Mouse (Mus musculus) mesoderm, embryonic 11.5 days (tissue): Measurements from ENCODE around the gene Krt23.

ENCODE experiments used
- DNase-seq: peaks from one replicate; pipeline ENCODE4 v3.0.0-alpha.2; 2012; ENCODE audit warnings: low read depth, low spot score

Gene Krt23

DNA sequence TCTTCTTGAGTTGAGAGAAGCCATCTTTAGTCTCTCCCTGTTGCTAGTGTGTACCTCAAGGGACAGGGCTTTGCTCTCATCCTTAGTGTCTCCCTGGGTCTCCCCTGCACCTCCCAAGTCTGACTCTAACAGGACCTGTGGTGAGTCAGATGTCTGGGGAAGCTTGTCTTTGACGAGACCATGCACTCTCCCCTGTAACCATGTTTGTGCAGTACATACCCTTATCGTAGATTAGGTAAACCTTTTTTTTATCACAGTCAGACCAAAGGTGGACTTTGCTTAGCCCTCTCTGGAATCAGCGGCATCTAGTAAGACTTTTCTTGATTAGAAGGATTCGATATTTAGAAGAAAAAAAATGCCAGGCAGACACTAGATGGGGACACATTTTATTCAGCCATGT, 38.9 kb downstream of the Krt23 start:
- no peak for DNase-seq

DNA sequence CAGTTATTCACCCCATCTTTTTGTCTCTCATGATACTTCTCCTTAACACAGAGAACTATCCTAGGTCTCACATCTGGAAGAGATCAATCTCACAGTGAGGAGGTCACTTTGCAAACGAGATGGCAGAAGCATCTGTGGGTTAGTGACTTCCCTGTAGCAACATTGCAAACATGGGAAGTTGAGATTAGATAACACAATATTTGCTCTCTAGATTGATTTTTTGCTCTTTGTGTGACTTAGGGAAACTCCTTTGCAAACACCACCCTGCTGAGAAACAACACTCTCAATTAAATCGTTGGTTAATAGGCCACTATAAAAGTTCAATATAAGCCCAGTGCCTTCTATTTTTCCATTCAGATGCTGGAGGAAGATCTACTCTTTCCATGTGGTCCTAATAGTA, 44.2 kb downstream of the Krt23 start:
- DNase-seq: no peak

DNA sequence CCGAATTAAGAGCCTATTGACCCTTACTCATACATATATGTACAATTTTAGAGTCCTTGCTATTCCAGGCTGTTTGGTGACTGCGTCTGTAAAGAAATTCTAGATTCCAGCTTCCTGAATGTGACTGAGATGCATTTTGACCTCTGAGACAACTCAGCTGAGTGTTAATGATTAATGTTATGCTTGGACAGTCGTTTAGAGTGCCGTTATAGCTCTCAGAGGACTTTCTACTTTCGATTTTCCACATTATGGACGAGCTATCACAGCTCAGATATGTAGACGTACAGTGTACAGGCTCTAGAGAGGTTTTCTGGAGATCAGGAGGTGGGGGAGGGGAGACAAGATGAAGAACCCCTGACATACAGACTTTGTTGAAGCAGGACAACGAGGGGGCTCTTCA, 51.7 kb downstream of the Krt23 start:
- DNase-seq: no peak

DNA sequence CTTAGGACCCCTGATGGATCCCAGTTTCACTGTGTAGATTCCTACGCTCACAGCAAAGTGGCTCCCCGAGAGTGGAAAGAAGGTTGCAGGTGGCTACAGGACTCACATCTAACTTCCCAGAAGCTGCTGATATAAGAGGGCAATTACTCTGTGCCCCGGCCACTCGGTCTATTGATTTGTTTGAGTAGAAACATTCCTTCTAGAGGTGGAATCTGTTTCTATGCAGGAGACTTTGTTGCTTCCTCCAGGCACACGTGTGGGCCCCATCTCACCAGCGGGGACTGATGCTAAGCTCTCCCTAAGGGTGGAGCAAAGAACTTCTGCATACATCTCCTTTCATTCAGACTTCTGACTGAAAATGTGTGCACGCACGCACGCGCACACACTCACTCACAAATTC, 53.5 kb downstream of the Krt23 start:
- no peak for DNase-seq

DNA sequence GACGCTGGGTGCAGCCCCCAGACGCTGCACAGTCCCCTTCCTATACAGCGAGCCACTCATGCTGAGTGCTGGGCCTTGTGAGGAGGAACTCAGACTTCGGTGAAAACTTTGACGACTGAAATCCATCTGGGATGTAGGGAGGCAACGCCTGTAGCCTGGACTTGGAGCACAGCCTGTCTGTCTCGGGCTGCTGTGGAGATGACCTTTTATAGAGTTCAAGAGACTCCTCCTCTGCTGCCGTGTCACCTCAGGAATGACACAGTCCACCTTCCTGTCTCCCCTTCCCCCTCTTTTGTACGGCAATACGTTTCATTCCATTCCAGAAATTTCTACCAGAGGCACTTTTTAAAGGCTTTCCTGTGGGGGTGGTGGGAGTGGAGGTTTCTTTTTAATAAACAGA, 55.0 kb downstream of the Krt23 start, which contains the start of gene Krt20:
TSS of gene Krt20 (minus strand) at position 179 of the 400 bp plus-strand sequence.
- no peak for DNase-seq

DNA sequence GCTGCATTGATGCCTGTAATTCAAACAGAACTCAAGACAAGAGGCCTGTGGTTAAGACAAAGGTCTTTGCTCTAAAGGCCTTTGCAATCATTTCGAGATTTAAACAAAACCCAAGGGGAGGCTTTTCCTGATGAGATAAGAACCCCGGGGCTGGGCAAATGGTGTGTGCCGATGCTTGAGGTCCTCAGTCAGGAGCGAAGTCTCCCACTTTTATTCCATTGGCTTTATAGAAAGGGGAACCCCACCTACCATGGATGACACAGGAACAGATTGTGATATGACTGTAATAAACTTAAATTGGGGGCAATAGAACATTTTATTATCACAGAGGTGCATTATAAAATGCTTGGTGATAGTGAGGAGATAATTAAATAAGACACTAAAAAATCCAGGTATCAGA, 56.3 kb downstream of the Krt23 start:
- DNase-seq: no peak

DNA sequence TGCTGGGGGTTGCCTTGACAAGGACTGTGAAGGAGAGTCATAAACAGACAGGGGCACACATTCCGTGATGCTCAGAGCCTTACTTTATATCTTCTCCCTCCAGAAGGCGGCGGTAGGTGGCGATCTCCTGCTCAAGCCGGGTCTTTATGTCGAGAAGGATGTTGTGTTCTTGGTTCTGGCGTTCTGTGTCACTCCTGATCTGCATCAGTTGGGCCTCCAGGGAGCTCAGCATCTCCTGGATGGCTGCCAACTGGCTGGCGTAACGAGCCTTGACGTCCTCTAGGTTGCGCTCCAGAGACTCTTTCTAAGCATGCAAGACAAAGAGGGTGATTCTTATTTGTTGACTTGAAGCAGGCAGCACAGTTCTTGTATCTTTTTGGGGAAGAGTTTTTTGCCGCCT, 62.3 kb downstream of the Krt23 start:
- peak; percentile 33 for DNase-seq
